Mouse (Mus musculus): ENCODE measurements around the gene Rae1. TPM values are rescaled to one million over a fixed set of nuclear protein-coding genes. Genes with fewer than 3 reads are reported as not detected.

Rae1 gene
- polyA plus RNA-seq, 1 experiment from 2014 or later = 134 TPM

DNA sequence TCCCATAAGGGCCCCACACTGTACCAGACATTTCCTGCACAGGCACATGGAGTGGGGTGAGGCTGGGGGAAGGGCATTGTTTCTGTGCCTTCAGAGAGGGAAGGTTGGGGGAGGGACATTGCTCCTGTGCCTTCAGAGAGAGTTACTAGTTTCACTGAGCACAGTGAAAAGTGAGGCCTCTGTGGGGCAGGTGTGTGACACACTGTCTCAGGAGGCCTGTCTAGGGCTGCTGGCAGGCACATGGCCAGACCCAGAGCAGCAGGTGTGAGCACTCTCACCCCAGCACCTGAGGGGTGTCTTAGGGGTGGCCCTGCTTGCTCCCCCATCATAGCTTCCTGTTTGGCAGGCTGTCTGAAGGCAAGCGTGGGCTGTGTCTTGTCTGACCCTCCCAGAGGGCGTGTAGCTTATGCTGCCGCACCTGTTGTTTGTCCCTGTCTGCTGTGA, 26.8 kb downstream of the Rae1 start:
- Histone ChIP-seq H3K4me1 (replicated peaks; ENCODE audit: control insufficient read depth, insufficient read depth, low read length) (peaks cover 18% of the 10 kb centered on the region), H3K4me2 (replicated peaks; ENCODE audit: low read depth, low read length) (no peak overlapping the region), H3K9ac (ENCODE audit: low read depth, low read length) (no peak overlapping the region), H3K9me3 (ENCODE audit: control insufficient read depth, low read length) (no peaks in the 10 kb centered on the region), H3K4me3 (ENCODE audit: low read depth, low read length) (no peak overlapping the region), H3K27me3 (ENCODE audit: control insufficient read depth, insufficient read depth, low read length) (no peaks in the 10 kb centered on the region), H3K36me3 (ENCODE audit: control insufficient read depth, insufficient read depth, low read length) (no peaks in the 10 kb centered on the region), H3K27ac (ENCODE audit: low read depth, low read length) (no peak overlapping the region)
- ATAC-seq (ENCODE audit: low FRiP score) = no peak
- 84% methylated on average over 3 of the region's 3 CpGs for WGBS
- no peak for DNase-seq (ENCODE audit: low spot score)

DNA sequence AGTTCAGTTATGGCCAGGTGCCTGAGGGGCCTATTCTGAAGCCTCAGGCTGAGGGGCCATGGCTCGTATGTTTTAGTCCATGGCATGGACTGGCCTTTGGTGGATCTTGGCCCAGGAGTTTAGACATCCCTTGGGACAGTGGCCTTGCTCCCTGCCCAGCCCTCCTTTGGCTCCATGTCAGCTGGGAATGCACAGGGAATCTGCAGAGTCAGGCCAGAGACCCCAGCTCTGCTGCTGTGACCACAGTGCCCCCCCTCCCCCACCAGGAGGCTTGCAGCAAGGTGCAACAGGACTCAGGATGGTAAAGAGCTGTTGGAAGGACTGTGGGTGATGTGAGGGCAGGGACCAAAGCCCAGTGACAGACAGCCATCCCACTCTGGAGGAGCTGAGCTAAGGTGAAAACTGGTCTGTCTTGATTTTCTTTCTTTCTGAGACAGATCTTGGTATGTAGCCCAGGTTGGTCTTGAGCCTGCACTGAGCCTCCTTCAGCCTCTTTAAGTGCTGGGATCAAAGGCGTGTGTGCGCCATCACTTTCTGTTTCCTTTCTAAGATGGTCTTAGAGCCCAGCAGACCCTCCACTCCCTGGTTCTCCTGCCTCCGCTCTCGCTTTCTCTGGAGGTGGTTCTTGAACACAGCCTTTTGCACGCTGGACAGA, 27.4 kb downstream of the Rae1 start:
- Histone ChIP-seq H3K9me3 (ENCODE audit: control insufficient read depth, low read length) (no peaks in the 10 kb centered on the region), H3K4me1 (replicated peaks; ENCODE audit: control insufficient read depth, insufficient read depth, low read length) (peaks cover 18% of the 10 kb centered on the region), H3K4me3 (ENCODE audit: low read depth, low read length) (no peak overlapping the region), H3K27me3 (ENCODE audit: control insufficient read depth, insufficient read depth, low read length) (no peaks in the 10 kb centered on the region), H3K9ac (ENCODE audit: low read depth, low read length) (no peak overlapping the region), H3K36me3 (ENCODE audit: control insufficient read depth, insufficient read depth, low read length) (no peaks in the 10 kb centered on the region), H3K27ac (ENCODE audit: low read depth, low read length) (no peak overlapping the region), H3K4me2 (replicated peaks; ENCODE audit: low read depth, low read length) (no peak overlapping the region)
- DNase-seq (ENCODE audit: low spot score) (no peak), ATAC-seq (ENCODE audit: low FRiP score) (no peak)
- WGBS = 92% methylated on average over 6 of the region's 6 CpGs

DNA sequence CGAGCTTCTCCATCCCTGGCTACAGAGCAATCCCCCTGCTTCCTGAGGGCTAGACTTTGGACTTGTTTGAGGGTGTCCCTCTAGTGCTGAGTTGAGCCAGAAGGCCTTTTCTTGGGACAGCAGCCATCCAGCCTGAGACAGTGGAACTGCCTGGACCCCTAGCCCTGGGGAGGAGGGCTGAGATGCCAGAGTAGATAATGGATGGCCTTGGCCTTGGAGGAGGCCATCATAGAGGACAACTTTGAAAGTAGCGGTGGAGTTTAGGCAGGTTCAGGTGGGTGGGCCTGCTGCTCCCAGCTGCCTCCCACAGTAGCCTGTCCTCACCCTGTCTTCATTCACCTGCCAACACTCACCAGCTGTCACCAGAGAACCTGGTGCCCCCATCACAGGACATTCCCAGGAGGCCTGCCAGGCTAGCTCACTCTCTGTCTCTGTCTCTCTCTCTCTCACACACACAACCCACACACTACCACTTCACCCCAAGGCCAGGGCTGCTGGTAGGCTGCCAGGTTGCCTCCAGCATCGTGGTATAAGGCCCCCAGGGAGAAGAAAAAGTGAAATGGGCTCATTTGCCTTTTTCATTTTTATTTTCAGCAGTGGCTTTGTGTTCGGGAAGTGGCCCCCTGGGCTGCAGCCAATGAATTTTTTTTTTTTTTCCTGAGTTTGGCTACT, 28.0 kb downstream of the Rae1 start:
- peaks cover 15% of the 10 kb centered on the region for H3K4me1 ChIP-seq (replicated peaks; ENCODE audit: control insufficient read depth, insufficient read depth, low read length)
- no peak overlapping the region for H3K9ac ChIP-seq (ENCODE audit: low read depth, low read length)

DNA sequence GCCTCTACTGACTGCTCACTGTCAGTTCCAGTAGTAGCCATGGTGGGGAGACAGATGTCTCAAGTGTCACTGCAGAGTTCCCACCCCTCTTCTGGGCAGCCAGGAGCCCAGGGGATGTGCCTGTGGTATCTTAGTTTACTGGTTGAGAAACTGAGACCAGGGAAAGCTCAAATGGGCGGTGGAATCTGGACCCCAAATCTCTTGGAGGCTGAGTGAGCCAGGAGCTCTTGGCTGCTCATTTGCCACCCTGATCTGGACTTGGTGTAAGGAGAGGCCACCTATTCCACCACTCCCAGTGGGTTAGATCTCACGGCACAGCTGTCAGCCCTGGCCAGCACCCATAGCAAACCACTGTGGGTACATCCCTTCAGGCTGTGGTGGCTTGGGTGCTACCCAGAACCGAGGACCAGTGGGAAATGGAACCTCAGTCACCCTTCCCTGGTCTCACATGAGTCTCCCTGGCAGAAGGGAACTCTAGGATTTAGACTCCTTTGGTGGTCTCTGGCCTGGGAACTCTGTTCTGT, 28.7 kb downstream of the Rae1 start:
- Histone ChIP-seq H3K9me3 (ENCODE audit: control insufficient read depth, low read length) (no peaks in the 10 kb centered on the region), H3K9ac (ENCODE audit: low read depth, low read length) (no peak overlapping the region), H3K4me3 (ENCODE audit: low read depth, low read length) (no peak overlapping the region), H3K4me2 (replicated peaks; ENCODE audit: low read depth, low read length) (no peak overlapping the region), H3K27me3 (ENCODE audit: control insufficient read depth, insufficient read depth, low read length) (no peaks in the 10 kb centered on the region), H3K4me1 (replicated peaks; ENCODE audit: control insufficient read depth, insufficient read depth, low read length) (peaks cover 11% of the 10 kb centered on the region), H3K36me3 (ENCODE audit: control insufficient read depth, insufficient read depth, low read length) (0 out of 2 replicates have a peak, but pooled peaks cover 2% of the 10 kb centered on the region), H3K27ac (ENCODE audit: low read depth, low read length) (no peak overlapping the region)
- DNase-seq (ENCODE audit: low spot score) = no peak
- 92% methylated on average over 3 of the region's 3 CpGs for WGBS
- ATAC-seq (ENCODE audit: low FRiP score) = no peak

More for the DNA sequence above, 28.0 kb downstream of the Rae1 start:
- Histone ChIP-seq H3K9me3 (ENCODE audit: control insufficient read depth, low read length) (no peaks in the 10 kb centered on the region), H3K27me3 (ENCODE audit: control insufficient read depth, insufficient read depth, low read length) (no peaks in the 10 kb centered on the region), H3K4me3 (ENCODE audit: low read depth, low read length) (no peak overlapping the region), H3K27ac (ENCODE audit: low read depth, low read length) (no peak overlapping the region), H3K36me3 (ENCODE audit: control insufficient read depth, insufficient read depth, low read length) (0 out of 2 replicates have a peak, but pooled peaks cover 2% of the 10 kb centered on the region), H3K4me2 (replicated peaks; ENCODE audit: low read depth, low read length) (no peak overlapping the region)
- DNase-seq (ENCODE audit: low spot score) (no peak), ATAC-seq (ENCODE audit: low FRiP score) (no peak)
- 83% methylated on average over 4 of the region's 4 CpGs for WGBS

DNA sequence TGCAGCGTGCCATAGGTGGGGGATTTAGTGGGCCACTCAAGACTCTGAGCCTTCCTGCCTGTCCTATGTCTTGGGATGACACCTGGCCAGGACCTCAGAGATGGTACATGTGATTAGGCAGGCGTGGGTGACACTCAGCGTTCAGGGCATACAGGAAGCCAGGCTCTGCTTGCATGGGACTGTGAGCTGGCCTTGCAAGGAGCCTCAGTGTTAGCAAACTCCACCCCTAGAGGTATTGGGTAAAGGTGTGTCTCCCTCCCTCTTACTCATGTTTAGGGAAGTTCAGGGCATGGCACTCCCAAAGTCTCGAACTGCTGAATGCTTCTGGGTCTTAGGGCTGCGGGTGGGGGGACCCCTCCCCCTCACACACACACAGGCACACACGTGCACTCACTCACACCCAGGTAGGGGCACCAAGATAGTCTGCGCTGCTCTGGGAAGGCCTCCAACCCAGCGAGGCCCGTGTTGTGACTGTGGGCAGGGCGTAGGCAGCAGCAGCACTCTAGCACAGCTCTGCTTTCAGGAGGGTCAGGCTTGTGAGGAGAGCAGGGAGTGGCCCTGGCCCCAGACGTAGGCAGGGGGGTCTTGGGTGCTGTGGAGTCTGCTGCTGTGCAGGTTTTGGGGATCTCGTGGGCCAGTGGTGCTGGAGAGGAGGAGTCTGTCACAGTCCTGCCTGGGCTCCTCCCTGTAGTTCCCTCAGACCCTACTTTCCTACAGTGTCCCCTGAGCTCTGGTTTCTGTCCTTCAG, 30.8 kb downstream of the Rae1 start:
- 77% methylated on average over 11 of the region's 12 CpGs for WGBS

DNA sequence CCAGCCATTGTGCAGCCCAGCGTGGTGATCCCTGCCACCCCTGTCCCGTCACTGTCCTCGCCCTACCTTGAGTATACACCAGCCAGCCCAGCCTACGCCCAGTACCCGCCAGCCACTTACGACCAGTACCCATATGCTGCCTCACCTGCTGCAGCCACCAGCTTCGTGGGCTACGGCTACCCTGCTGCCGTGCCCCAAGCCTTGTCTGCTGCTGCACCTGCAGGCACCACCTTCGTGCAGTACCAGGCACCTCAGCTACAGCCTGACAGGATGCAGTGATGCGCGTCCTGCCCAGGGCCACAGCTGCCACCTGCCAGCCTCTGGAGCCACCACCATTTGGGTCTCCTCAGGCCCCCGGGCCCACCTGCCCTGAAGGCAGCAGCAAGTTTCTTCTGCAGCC, 33.6 kb downstream of the Rae1 start:
- no peaks in the 10 kb centered on the region for H3K4me1 ChIP-seq (replicated peaks; ENCODE audit: control insufficient read depth, insufficient read depth, low read length)
- H3K4me3 ChIP-seq (ENCODE audit: low read depth, low read length) = no peak overlapping the region
- 93% methylated on average over 13 of the region's 13 CpGs for WGBS
- H3K27ac ChIP-seq (ENCODE audit: low read depth, low read length) = no peak overlapping the region
- no peaks in the 10 kb centered on the region for H3K9me3 ChIP-seq (ENCODE audit: control insufficient read depth, low read length)
- no peak for ATAC-seq (ENCODE audit: low FRiP score)
- H3K4me2 ChIP-seq (replicated peaks; ENCODE audit: low read depth, low read length) = no peak overlapping the region
- 0 out of 2 replicates have a peak, but pooled peaks cover 6% of the 10 kb centered on the region for H3K36me3 ChIP-seq (ENCODE audit: control insufficient read depth, insufficient read depth, low read length)
- DNase-seq (ENCODE audit: low spot score) = no peak
- H3K27me3 ChIP-seq (ENCODE audit: control insufficient read depth, insufficient read depth, low read length) = no peaks in the 10 kb centered on the region
- H3K9ac ChIP-seq (ENCODE audit: low read depth, low read length) = no peak overlapping the region

More for the DNA sequence above, 30.8 kb downstream of the Rae1 start:
- Histone ChIP-seq H3K4me1 (replicated peaks; ENCODE audit: control insufficient read depth, insufficient read depth, low read length) (peaks cover 3% of the 10 kb centered on the region; the same call in 1 of the 2 replicates), H3K9ac (ENCODE audit: low read depth, low read length) (no peak overlapping the region), H3K27me3 (ENCODE audit: control insufficient read depth, insufficient read depth, low read length) (no peaks in the 10 kb centered on the region), H3K4me2 (replicated peaks; ENCODE audit: low read depth, low read length) (no peak overlapping the region), H3K9me3 (ENCODE audit: control insufficient read depth, low read length) (no peaks in the 10 kb centered on the region), H3K36me3 (ENCODE audit: control insufficient read depth, insufficient read depth, low read length) (0 out of 2 replicates have a peak, but pooled peaks cover 6% of the 10 kb centered on the region), H3K4me3 (ENCODE audit: low read depth, low read length) (no peak overlapping the region), H3K27ac (ENCODE audit: low read depth, low read length) (no peak overlapping the region)
- no peak for ATAC-seq (ENCODE audit: low FRiP score)
- no peak for DNase-seq (ENCODE audit: low spot score)

DNA sequence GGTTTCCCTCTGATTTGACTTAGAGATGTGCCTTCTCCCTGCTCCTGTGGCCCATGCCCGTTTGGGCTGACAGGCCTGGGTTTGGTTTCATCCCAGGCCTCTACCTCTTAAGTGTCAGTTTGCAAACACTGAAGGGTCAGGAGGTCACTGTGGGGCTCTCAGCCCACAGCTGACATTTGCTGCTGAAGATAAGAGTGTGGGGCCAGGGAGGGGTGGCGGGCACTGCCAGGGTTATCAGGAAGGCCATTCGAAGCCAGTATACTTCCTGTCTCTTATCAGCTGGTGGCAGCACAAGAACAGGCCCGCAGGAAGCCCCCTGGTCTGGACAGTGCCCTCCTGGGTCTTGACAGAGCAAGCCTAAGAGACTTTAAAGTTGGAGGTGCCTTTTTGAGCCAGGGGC, 35.1 kb downstream of the Rae1 start:
- WGBS = 78% methylated on average over 4 of the region's 4 CpGs
- ATAC-seq (ENCODE audit: low FRiP score) = no peak
- H3K36me3 ChIP-seq (ENCODE audit: control insufficient read depth, insufficient read depth, low read length) = 0 out of 2 replicates have a peak, but pooled peaks cover 6% of the 10 kb centered on the region

DNA sequence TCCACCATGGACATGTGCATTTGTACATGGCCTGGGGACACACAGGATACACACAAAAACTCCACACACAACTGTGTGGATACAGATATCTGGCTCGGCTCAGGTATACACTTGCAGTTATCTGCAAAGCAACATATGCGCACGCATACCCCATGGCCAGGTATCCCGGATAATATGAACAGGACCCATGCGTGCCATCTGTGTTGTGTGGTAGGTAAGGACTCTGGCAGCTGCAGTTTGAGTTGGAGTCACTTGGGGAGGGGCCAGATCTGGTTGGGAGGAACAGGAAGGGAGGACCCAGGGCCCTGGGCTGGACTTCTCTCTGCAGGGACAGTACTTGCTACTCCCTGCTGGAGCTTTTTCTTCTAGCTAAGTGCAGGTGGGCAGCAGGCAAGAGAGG, 35.7 kb downstream of the Rae1 start:
- no peak overlapping the region for H3K4me3 ChIP-seq (ENCODE audit: low read depth, low read length)
- no peak overlapping the region for H3K4me2 ChIP-seq (replicated peaks; ENCODE audit: low read depth, low read length)
- H3K36me3 ChIP-seq (ENCODE audit: control insufficient read depth, insufficient read depth, low read length) = 0 out of 2 replicates have a peak, but pooled peaks cover 6% of the 10 kb centered on the region
- no peaks in the 10 kb centered on the region for H3K9me3 ChIP-seq (ENCODE audit: control insufficient read depth, low read length)
- H3K27ac ChIP-seq (ENCODE audit: low read depth, low read length) = no peak overlapping the region
- ATAC-seq (ENCODE audit: low FRiP score) (no peak), DNase-seq (ENCODE audit: low spot score) (no peak)
- no peak overlapping the region for H3K9ac ChIP-seq (ENCODE audit: low read depth, low read length)
- no peaks in the 10 kb centered on the region for H3K4me1 ChIP-seq (replicated peaks; ENCODE audit: control insufficient read depth, insufficient read depth, low read length)
- 96% methylated on average over 5 of the region's 5 CpGs for WGBS
- H3K27me3 ChIP-seq (ENCODE audit: control insufficient read depth, insufficient read depth, low read length) = no peaks in the 10 kb centered on the region

More for the DNA sequence above, 35.1 kb downstream of the Rae1 start:
- no peak for DNase-seq (ENCODE audit: low spot score)
- H3K27ac ChIP-seq (ENCODE audit: low read depth, low read length) = no peak overlapping the region
- H3K27me3 ChIP-seq (ENCODE audit: control insufficient read depth, insufficient read depth, low read length) = no peaks in the 10 kb centered on the region
- no peak overlapping the region for H3K9ac ChIP-seq (ENCODE audit: low read depth, low read length)
- H3K4me3 ChIP-seq (ENCODE audit: low read depth, low read length) = no peak overlapping the region
- no peaks in the 10 kb centered on the region for H3K9me3 ChIP-seq (ENCODE audit: control insufficient read depth, low read length)
- no peak overlapping the region for H3K4me2 ChIP-seq (replicated peaks; ENCODE audit: low read depth, low read length)
- H3K4me1 ChIP-seq (replicated peaks; ENCODE audit: control insufficient read depth, insufficient read depth, low read length) = no peaks in the 10 kb centered on the region
